Mouse (Mus musculus) hindbrain, postnatal 0 days (tissue): Measurements from ENCODE around the gene Pde6c. TPM values are rescaled to one million over a fixed set of nuclear protein-coding genes. Genes with fewer than 3 reads are reported as not detected.
A peak's percentile ranks its signal among the peaks of the same experiment; 100 is the strongest.

Experiments
- ATAC-seq: fragments of 200-750 bp; cut with Nextera tagmentation; 2 replicates; pipeline ENCODE4 v1.8.0; 2017; ENCODE audit warnings: mild to moderate bottlenecking, moderate TSS enrichment, moderate library complexity
- DNase-seq: peaks from one replicate; pipeline ENCODE4 v3.0.0-alpha.2; 2015; ENCODE audit warnings: low spot score
- H3K27ac ChIP-seq: fragments of 300-500 bp; sonication (generic); 2 replicates; pipeline ENCODE4 v1.5.1; 2014; ENCODE audit warnings: mild to moderate bottlenecking
- H3K27me3 ChIP-seq: fragments of 300-500 bp; sonication (generic); 2 replicates; pipeline ENCODE4 v1.6.1; 2014; ENCODE audit warnings: low read length, mixed read lengths; ENCODE audit not compliant: insufficient read depth
- H3K36me3 ChIP-seq: fragments of 300-500 bp; sonication (generic); 2 replicates; pipeline ENCODE4 v1.6.1; 2014; ENCODE audit warnings: low read length, mixed read lengths; ENCODE audit not compliant: insufficient read depth
- H3K4me1 ChIP-seq: fragments of 300-500 bp; sonication (generic); 2 replicates; pipeline ENCODE4 v1.6.1; 2014; ENCODE audit warnings: antibody characterized with exemption, low read length, mixed read lengths; ENCODE audit not compliant: insufficient read depth
- H3K4me2 ChIP-seq: fragments of 300-500 bp; sonication (generic); 2 replicates; pipeline ENCODE4 v1.6.1; 2014; ENCODE audit warnings: low read depth, mild to moderate bottlenecking, low read length, moderate library complexity, mixed read lengths
- H3K4me3 ChIP-seq: fragments of 300-500 bp; sonication (generic); 2 replicates; pipeline ENCODE4 v1.5.1; 2014; ENCODE audit warnings: low read length
- H3K9ac ChIP-seq: fragments of 300-500 bp; sonication (generic); replicated peaks from 2 replicates; pipeline ENCODE4 v1.6.1; 2014; ENCODE audit warnings: mild to moderate bottlenecking, low read length, moderate library complexity, mixed read lengths
- H3K9me3 ChIP-seq: fragments of 300-500 bp; sonication (generic); 2 replicates; pipeline ENCODE4 v1.6.1; 2016; ENCODE audit warnings: low read length, mixed read lengths
- CTCF ChIP-seq: IDR thresholded peaks from 2 replicates; pipeline ENCODE4 v1.5.1; 2016; ENCODE audit warnings: antibody characterized with exemption, control low read depth, low read depth
- WGBS: fragments of 180-500 bp; shearing (Covaris S2); extraction: QIAGEN DNeasy Blood & Tissue Kit; methylation state at CpG from one replicate; pipeline ENCODE4 v1.1.7; 2014; 5-methylcytosine and 5-hydroxymethylcytosine counted together
- polyA plus RNA-seq: library from polyadenylated mRNA; unstranded; fragments of >200 nt; fragmentation: Nextera tagmentation; extraction: Ambion mirVana; gene quantifications from 2 replicates; pipeline ENCODE4 v1.2.1, GENCODE M21; 2015
- total RNA-seq: library from RNA; depleted of rRNA; stranded (reverse); fragments of >200 nt; gene quantifications from 2 replicates; pipeline ENCODE4 v1.2.3, GENCODE M21; 2014; rRNA removed

Pde6c gene
- total and polyA plus RNA-seq, 2 experiments from 2014 or later, result 0.46 TPM; not detected in 1

DNA sequence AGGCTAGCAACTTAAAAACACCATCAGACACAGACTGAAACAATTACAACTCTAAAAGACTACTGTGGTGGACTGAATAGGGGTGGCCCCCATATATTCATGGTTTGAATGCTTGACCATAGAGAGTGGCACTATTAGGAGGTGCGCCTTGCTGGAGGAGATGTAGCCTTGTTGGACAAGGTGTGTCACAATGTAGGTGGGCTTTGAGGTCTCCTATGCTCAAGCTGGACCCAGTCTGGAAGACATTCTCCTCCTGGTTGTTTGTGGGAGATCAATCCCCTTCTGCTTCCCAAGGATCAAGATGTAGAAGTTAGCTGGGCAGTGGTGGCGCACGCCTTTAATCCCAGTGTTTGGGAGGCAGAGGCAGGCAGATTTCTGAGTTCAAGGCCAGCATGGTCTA, 85.1 kb downstream of the Pde6c start:
- Histone ChIP-seq H3K9ac (no peak overlapping the region), H3K9me3 (no peaks in the 10 kb centered on the region), H3K4me1 (no peaks in the 10 kb centered on the region), H3K27me3 (no peaks in the 10 kb centered on the region), H3K4me3 (no peak overlapping the region), H3K4me2 (no peak overlapping the region), H3K27ac (no peak overlapping the region), H3K36me3 (no peaks in the 10 kb centered on the region)
- DNase-seq, result no peak
- TF ChIP-seq CTCF, result no peak
- WGBS, result 98% methylated on average over 3 of the region's 3 CpGs
- ATAC-seq, result no peak

DNA sequence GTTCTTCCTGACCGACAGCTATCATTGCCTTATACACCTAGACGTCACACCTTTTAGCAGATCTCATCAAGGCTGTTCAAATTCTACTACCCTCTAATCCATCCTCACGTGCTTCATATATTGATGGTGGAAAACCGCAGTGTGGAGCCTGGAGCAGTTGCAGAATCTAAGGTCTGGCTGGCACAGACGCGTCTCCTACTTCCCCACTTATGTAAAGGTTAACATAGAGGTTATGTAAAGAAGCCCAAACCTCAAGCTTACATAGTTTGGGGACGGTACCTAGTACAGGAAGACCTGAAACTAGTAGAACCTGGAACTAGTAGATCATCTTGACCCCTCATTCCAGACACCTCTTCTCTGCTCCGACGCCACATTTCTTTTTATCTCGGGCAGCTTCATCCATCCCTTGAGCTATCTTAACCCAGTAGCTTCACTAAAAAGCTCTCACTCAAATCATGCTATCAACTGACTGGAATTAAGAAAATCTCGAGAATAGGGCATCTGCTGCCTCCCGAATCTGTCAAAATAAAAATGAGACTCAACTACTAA, 90.8 kb downstream of the Pde6c start:
- Histone ChIP-seq H3K27me3 (no peaks in the 10 kb centered on the region), H3K9me3 (no peaks in the 10 kb centered on the region), H3K4me1 (0 out of 2 replicates have a peak, but pooled peaks cover 3% of the 10 kb centered on the region), H3K4me3 (peak overlapping the region; percentile 42), H3K9ac (peak overlapping the region; percentile 72), H3K27ac (peak overlapping the region; percentile 96), H3K4me2 (peak overlapping the region; percentile 70), H3K36me3 (no peaks in the 10 kb centered on the region)
- ATAC-seq, result peak; percentile 21
- TF ChIP-seq CTCF, result no peak
- DNase-seq, result no peak
- 12% methylated on average over 12 of the region's 12 CpGs for whole genome bisulfite sequencing

DNA sequence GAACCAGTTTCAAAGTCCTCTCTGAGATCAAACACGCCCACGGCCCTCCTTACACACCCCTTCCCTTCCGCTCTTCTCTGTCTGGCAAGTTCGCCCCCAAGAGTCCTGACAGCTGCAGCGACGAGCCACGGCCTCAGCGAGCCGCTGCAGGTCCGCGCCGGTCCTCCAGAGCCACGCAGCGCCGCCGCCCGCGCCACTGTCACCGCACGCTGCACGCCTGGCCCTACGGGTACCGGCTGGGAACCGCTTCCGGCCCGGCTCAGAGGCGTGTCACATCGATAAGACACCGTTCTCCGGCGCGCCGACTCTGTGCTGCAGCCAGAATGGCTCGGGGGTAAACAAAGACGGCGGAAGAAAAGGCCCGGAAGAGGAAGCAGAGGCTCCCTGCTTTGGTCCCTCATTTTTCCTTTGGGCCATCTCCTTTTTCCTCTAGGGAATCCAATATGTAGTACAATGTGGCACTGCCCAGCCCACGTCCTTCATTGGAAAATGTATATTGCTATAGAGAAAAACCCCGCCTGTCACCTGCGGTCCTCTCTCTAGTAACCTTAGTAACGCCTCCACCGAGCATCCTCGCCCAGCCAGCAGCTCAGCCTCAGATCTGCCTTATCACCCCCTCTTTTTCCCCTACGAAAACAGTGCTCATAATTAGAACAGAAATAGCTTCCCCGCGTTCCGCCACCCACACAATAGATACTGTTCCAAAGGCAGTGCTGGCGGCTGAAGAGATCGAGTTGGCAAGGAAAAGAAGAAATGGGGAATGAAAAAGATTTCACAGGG, 91.5 kb downstream of the Pde6c start, which contains the start of gene Fra10ac1:
Gene Fra10ac1 (minus strand): TSS at position 252 of the 780 bp plus-strand sequence.
- H3K4me2 ChIP-seq, result peak within 1 kb of the TSS; percentile 70
- DNase-seq, result peak; percentile 96
- H3K4me3 ChIP-seq, result peak within 1 kb of the TSS; percentile 42
- H3K4me1 ChIP-seq, result 0 out of 2 replicates have a peak, but pooled peaks cover 3% of the 10 kb centered on the region
- ATAC-seq, result peak; percentile 99
- H3K36me3 ChIP-seq, result no peaks in the 10 kb centered on the region
- peak; percentile 55 for TF ChIP-seq CTCF
- no peaks in the 10 kb centered on the region for H3K27me3 ChIP-seq
- H3K9me3 ChIP-seq, result no peaks in the 10 kb centered on the region
- peak within 1 kb of the TSS; percentile 96 for H3K27ac ChIP-seq
- WGBS, result 2% methylated on average over 49 of the region's 49 CpGs
- peak within 1 kb of the TSS; percentile 72 for H3K9ac ChIP-seq

DNA sequence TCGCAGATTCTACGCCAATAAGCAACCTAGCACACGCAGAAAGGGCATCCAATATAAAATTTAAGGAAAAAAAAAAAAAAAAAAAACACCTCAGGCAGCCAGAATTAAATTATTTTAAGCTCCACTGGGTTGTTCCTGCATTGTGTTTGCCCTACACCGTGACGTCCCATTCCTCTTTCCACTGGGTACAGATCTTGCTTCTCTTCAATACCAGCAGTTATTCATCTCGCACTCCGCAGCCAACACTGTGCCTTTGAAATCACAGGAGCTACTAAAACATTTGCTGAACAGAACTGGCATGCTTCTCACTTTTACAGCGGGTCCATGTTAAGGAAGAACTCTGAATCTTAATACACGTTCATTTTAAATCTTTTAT, 92.1 kb downstream of the Pde6c start:
- whole genome bisulfite sequencing, result 4% methylated on average over 9 of the region's 9 CpGs
- peak; percentile 76 for DNase-seq
- Histone ChIP-seq H3K4me1 (0 out of 2 replicates have a peak, but pooled peaks cover 3% of the 10 kb centered on the region), H3K4me2 (peak overlapping the region; percentile 70), H3K27ac (peak overlapping the region; percentile 96), H3K36me3 (no peaks in the 10 kb centered on the region), H3K4me3 (peak overlapping the region; percentile 42), H3K9ac (peak overlapping the region; percentile 72), H3K9me3 (no peaks in the 10 kb centered on the region), H3K27me3 (no peaks in the 10 kb centered on the region)
- no peak for ATAC-seq
- TF ChIP-seq CTCF, result no peak

DNA sequence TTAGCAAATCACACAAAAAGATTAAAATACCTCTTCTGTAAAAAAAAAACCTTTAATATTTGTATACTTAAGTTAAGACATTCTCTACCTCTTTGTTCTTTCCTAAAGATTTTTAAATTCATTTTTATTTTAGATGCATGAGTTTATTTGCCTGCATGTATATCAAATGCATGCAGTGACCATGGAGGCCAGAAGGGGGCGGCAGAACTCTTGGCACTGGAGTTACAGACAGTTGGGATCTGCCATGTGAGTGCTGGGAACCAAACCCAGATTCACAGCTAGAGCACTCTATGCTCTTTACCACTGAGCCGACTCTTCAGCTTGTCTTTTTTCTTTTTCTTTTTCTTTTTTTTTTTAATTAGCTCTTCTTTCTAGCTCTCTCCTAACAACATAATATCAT, 96.1 kb downstream of the Pde6c start:
- TF ChIP-seq CTCF, result peak; percentile 33
- Histone ChIP-seq H3K27ac (no peak overlapping the region), H3K4me2 (no peak overlapping the region), H3K4me3 (no peak overlapping the region), H3K36me3 (no peaks in the 10 kb centered on the region), H3K4me1 (0 out of 2 replicates have a peak, but pooled peaks cover 3% of the 10 kb centered on the region), H3K27me3 (no peaks in the 10 kb centered on the region), H3K9me3 (no peaks in the 10 kb centered on the region), H3K9ac (no peak overlapping the region)
- DNase-seq (no peak), ATAC-seq (no peak)
- WGBS, result 55% methylated on average over 2 of the region's 2 CpGs

DNA sequence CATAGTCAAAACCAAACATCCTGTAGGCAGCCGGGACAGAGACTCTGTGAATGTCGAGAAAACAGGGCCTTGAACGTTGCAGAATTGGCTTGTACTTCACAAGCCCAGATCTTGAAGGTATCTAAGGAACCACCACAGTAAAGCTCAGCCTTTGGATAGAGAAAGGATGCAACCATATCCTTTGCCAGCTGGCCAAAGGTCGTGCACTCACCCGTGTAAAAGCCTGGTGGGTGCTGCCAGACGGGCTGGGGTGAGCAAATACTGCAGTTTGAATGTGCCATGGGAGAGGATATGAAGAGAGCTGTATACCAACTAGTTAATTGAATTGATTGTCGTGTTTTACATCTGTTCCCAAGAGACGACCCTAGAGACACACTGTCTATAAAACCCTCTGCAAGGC, 99.5 kb downstream of the Pde6c start:
- H3K4me2 ChIP-seq, result no peak overlapping the region
- ATAC-seq (no peak), DNase-seq (no peak)
- no peaks in the 10 kb centered on the region for H3K9me3 ChIP-seq
- H3K9ac ChIP-seq, result no peak overlapping the region
- TF ChIP-seq CTCF, result no peak
- no peaks in the 10 kb centered on the region for H3K36me3 ChIP-seq
- H3K27me3 ChIP-seq, result no peaks in the 10 kb centered on the region
- no peak overlapping the region for H3K27ac ChIP-seq
- 39% methylated on average over 8 of the region's 8 CpGs for WGBS
- no peak overlapping the region for H3K4me3 ChIP-seq
- H3K4me1 ChIP-seq, result no peaks in the 10 kb centered on the region

DNA sequence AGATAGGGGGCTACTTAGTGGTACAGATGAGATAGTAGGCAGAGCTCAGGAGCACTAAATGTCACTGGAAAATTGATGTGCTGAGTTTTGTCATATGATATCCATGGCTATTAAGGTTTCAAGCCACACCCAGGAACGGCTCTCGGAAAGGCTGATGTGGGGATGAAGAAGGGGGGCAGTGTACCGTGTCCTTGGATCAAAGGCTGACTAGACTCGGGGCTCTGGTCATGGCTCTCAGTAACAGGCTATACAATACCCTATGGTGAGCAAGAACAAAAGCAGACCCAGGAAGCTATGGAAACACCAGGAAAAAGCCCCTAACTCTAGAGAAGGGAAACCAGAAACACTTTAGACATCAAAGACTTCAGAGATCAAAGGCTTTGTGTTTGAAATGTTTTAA, 99.9 kb downstream of the Pde6c start:
- no peak for TF ChIP-seq CTCF
- Histone ChIP-seq H3K9ac (no peak overlapping the region), H3K4me1 (no peaks in the 10 kb centered on the region), H3K27me3 (no peaks in the 10 kb centered on the region), H3K36me3 (no peaks in the 10 kb centered on the region), H3K4me2 (no peak overlapping the region), H3K4me3 (no peak overlapping the region), H3K9me3 (no peaks in the 10 kb centered on the region), H3K27ac (no peak overlapping the region)
- WGBS, result 9% methylated on average over 4 of the region's 4 CpGs
- no peak for DNase-seq
- ATAC-seq, result no peak

Other genes starting within 250 kb of the Pde6c start
- gene Myof, start 89.2 kb upstream of the Pde6c start, total RNA-seq, result 3.7 and 4.2 TPM in 2 replicates
- 1.4 and 2.6 TPM in 2 replicates for gene Myof, start 89.2 kb upstream of the Pde6c start, polyA plus RNA-seq
- gene Cep55, start 77.8 kb upstream of the Pde6c start, total RNA-seq, result 2.3 and 6.6 TPM in 2 replicates
- gene Cep55, start 77.8 kb upstream of the Pde6c start, polyA plus RNA-seq, result 2.5 and 3.8 TPM in 2 replicates
- gene Ffar4, start 35.7 kb upstream of the Pde6c start, total RNA-seq, result 0.11 TPM in 1 of 2 replicates, not detected in the other
- gene Ffar4, start 35.7 kb upstream of the Pde6c start, polyA plus RNA-seq, result 0.24 and 0.29 TPM in 2 replicates
- gene Rbp4, start 7.5 kb upstream of the Pde6c start, total RNA-seq, result 2.0 and 5.1 TPM in 2 replicates
- gene Rbp4, start 7.5 kb upstream of the Pde6c start, polyA plus RNA-seq, result 20.3 and 21.3 TPM in 2 replicates
- gene Fra10ac1, start 91.4 kb downstream of the Pde6c start, total RNA-seq, result 2.7 and 3.4 TPM in 2 replicates
- 30.9 and 32.3 TPM in 2 replicates for gene Fra10ac1, start 91.4 kb downstream of the Pde6c start, polyA plus RNA-seq
- gene Lgi1, start 131.8 kb downstream of the Pde6c start, total RNA-seq, result 15.5 and 16.5 TPM in 2 replicates
- gene Lgi1, start 131.8 kb downstream of the Pde6c start, polyA plus RNA-seq, result 20.3 and 20.6 TPM in 2 replicates